Mouse (Mus musculus) liver, postnatal 0 days (tissue): Measurements from ENCODE around the gene Pdlim7.

Experiments
- CTCF ChIP-seq: sonication (generic); IDR thresholded peaks from 2 replicates; pipeline ENCODE4 v1.5.1; 2016; ENCODE audit warnings: antibody characterized with exemption, low read depth
- EP300 ChIP-seq: IDR thresholded peaks from 2 replicates; pipeline ENCODE4 v1.6.1; 2016; ENCODE audit warnings: antibody characterized with exemption, low read depth, mild to moderate bottlenecking

- no peak for TF ChIP-seq CTCF
- TF ChIP-seq EP300: no peak
Measured at GRCm38 (mm10) chr13:55508531-55508930, 4.9 kb downstream of the Pdlim7 start.
